Mouse (Mus musculus) kidney, adult 9 months (tissue): ENCODE measurements around the gene Slc43a3.
A peak's percentile ranks its signal among the peaks of the same experiment; 100 is the strongest.
"Not testable (repeated sequence)": the region's sequence is repeated elsewhere in the genome, so short reads cannot be mapped to it uniquely, and the experiment has no call there.

Source experiments
- DNase-seq: peaks from one replicate; pipeline ENCODE4 v3.0.0; 2022

Slc43a3 gene

GRCm38 (mm10) chr2:84936474-84937429 lies at the start of gene Slc43a3:
Gene Slc43a3 (plus strand): TSS chr2:84936579.
- DNase-seq = peak; percentile 83

GRCm38 (mm10) chr2:84886821-84887281 lies 49.5 kb upstream of the Slc43a3 start:
- no peak for DNase-seq

GRCm38 (mm10) chr2:84887411-84888271 lies 48.7 kb upstream of the Slc43a3 start:
- peak; percentile 51 for DNase-seq

GRCm38 (mm10) chr2:84888657-84889315 lies 47.6 kb upstream of the Slc43a3 start:
- peak; percentile 81 for DNase-seq

- DNase-seq = no peak
These were observed 46.9 kb upstream of the Slc43a3 start for GRCm38 (mm10) chr2:84889316-84890044.

GRCm38 (mm10) chr2:84890045-84890340 lies 46.4 kb upstream of the Slc43a3 start:
- DNase-seq = peak; percentile 87

GRCm38 (mm10) chr2:84893359-84893758 lies 43.0 kb upstream of the Slc43a3 start:
- DNase-seq = no peak

- peak; percentile 56 for DNase-seq
These were observed 40.7 kb upstream of the Slc43a3 start for GRCm38 (mm10) chr2:84895495-84896198.

- DNase-seq = not testable (repeated sequence)
These were observed 39.7 kb upstream of the Slc43a3 start for GRCm38 (mm10) chr2:84896686-84897085.

GRCm38 (mm10) chr2:84912722-84913121 lies 23.7 kb upstream of the Slc43a3 start:
- no peak for DNase-seq

- DNase-seq = no peak
These were observed 22.5 kb upstream of the Slc43a3 start for GRCm38 (mm10) chr2:84913881-84914280.

GRCm38 (mm10) chr2:84915330-84915729 lies 21.0 kb upstream of the Slc43a3 start:
- DNase-seq = no peak

- DNase-seq = peak; percentile 84
These were observed 19.6 kb upstream of the Slc43a3 start for GRCm38 (mm10) chr2:84916548-84917320.

- DNase-seq = no peak
These were observed 18.2 kb upstream of the Slc43a3 start for GRCm38 (mm10) chr2:84918188-84918587.

- DNase-seq = no peak
These were observed 16.7 kb upstream of the Slc43a3 start for GRCm38 (mm10) chr2:84919601-84920108.

- no peak for DNase-seq
These were observed 6.2 kb upstream of the Slc43a3 start for GRCm38 (mm10) chr2:84930186-84930585.

GRCm38 (mm10) chr2:84933992-84934648 lies 2.3 kb upstream of the Slc43a3 start:
- peak; percentile 66 for DNase-seq

- DNase-seq = no peak
These were observed 1.8 kb upstream of the Slc43a3 start for GRCm38 (mm10) chr2:84934649-84935007.

GRCm38 (mm10) chr2:84935065-84935464 lies 1.3 kb upstream of the Slc43a3 start:
- no peak for DNase-seq
